Mouse (Mus musculus) heart, postnatal 0 days (tissue): ENCODE data around the gene Lrrc25.

ENCODE experiments used
- CTCF ChIP-seq: IDR thresholded peaks from 2 replicates; pipeline ENCODE4 v1.5.1; 2016; ENCODE audit warnings: antibody characterized with exemption, control low read depth, low read depth
- EP300 ChIP-seq: IDR thresholded peaks from 2 replicates; pipeline ENCODE4 v1.6.1; 2016; ENCODE audit warnings: antibody characterized with exemption, low read depth

- TF ChIP-seq CTCF = no peak
- TF ChIP-seq EP300 = 0 out of 2 replicates have a peak, but pooled peaks have one; percentile 30
These were observed 7.8 kb upstream of the Lrrc25 start for GRCm38 (mm10) chr8:70607898-70608748.
